Mouse (Mus musculus): ENCODE measurements around the gene Tuba3b. TPM values are rescaled to one million over a fixed set of nuclear protein-coding genes. Genes with fewer than 3 reads are reported as not detected.

Tuba3b gene
- total RNA-seq (2021), result not detected
- long read RNA-seq, experiment 1, result 0 reads
- long read RNA-seq, experiment 2, result 0 reads

DNA sequence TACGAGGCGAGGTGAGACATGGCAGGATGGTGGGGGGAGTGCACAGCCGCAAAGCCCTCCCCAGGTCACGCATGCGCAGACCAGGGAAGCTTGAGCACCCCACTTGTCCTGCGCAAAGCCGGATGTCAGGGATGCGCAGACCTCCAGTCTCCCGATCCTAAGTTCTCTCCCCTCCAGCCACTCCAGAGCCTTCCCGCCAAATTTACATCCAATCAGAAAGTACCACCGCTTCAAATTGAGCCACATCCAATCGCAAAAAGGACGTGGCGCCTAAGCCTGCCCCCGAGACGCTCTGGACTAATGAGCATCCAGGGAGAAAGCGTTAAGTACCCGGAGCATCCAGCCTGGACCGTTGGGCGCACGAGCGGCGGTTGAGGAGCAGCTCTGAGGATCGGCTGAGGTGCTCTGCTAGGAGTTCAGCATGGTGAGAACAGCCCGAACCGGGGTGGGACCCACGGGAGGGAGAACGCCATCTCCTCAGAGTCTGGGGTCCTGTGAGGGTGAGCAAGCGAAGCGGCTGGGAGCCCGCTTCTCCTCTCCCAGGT lies at the start of gene Tuba3b:
Gene Tuba3b, plus strand, starts transcription at position 92 of the 545 bp plus-strand sequence.
- Histone ChIP-seq H3K4me3 (no peak within 1 kb of the TSS), H3K27ac (peak within 1 kb of the TSS; percentile 31)
- intact Hi-C loops (cut with DNase I), result no loop called here
- TF ChIP-seq CTCF (IDR thresholded peaks at IDR 0.05), result no peak
- DNase-seq, result no peak

GRCm38 (mm10) chr6:145567296-145567695 lies 48.3 kb upstream of the Tuba3b start:
- no peak for TF ChIP-seq CTCF (IDR thresholded peaks at IDR 0.05)
- no peak for DNase-seq
- no peak overlapping the region for H3K27ac ChIP-seq
- intact Hi-C loops (cut with DNase I), result no loop called here
- H3K4me3 ChIP-seq, result no peak overlapping the region

- no peak for DNase-seq
- Histone ChIP-seq H3K27ac (no peak overlapping the region), H3K4me3 (no peak overlapping the region)
- no peak for TF ChIP-seq CTCF (IDR thresholded peaks at IDR 0.05)
- intact Hi-C loops (cut with DNase I), result no loop called here
These were observed 47.7 kb upstream of the Tuba3b start for GRCm38 (mm10) chr6:145567832-145568231.

DNA sequence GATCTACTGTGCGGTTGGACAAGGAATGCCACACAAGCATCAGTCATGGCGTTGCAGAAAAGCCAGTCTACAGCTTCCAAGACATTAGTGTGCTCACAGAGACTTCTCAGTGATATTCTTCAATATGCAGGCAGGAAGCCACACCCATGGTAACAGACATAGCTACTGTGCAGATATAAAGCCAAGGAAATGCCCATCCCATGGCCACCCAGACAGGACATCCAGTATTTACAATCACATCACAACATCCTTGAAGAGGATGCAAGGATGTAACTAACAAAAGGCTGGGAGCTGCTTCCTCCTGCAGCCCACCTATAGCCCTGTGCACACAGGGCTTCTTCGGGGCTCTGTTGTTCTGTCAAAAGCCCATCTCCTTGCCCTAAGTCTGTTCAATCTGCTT lies 46.9 kb upstream of the Tuba3b start:
- intact Hi-C loops (cut with DNase I), result no loop called here
- H3K27ac ChIP-seq, result no peak overlapping the region
- no peak for DNase-seq
- no peak for TF ChIP-seq CTCF (IDR thresholded peaks at IDR 0.05)
- H3K4me3 ChIP-seq, result no peak overlapping the region

DNA sequence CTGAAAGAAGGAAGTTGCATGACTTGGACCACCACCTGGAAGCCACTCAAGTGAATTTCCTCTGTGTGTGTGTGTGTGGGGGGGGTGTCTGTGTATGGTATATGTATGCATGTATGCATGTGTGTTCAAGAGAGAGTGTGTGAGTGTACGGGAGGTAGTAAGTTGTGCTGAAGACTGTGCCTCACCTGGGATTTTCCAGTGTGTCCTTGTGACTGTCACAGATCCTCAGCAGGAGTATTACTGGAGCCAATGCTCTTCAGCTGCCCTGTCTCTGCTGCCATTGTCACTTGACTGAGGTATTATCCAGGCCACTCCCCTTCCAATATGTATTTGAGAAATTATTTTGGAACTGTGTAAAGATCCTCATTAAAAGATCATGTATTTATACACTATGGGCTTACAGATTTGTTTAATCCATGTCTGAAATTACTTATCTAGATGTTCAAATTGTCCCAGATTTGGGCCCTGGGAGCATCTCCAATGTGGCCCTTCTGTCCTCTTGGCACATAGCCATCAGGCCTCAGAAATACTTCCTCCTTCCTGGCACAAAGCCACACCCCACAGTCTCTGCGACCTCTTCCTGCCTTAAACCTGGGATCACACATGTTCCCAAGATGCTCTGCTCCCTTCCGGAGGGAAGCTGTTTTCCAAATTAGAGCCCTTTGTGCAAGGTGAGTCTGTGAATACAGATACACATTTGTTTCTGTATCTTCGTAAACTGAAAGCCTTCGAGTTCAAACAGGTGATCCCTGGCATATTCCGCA lies 42.1 kb upstream of the Tuba3b start:
- TF ChIP-seq CTCF (IDR thresholded peaks at IDR 0.05), result no peak
- no peak for DNase-seq
- Histone ChIP-seq H3K27ac (no peak overlapping the region), H3K4me3 (no peak overlapping the region)
- intact Hi-C loops (cut with DNase I), result no loop called here

- DNase-seq, result no peak
- intact Hi-C loops (cut with DNase I), result no loop called here
- no peak overlapping the region for H3K4me3 ChIP-seq
- H3K27ac ChIP-seq, result no peak overlapping the region
- no peak for TF ChIP-seq CTCF (IDR thresholded peaks at IDR 0.05)
These were observed 38.8 kb upstream of the Tuba3b start for GRCm38 (mm10) chr6:145576762-145577161.

- no peak for TF ChIP-seq CTCF (IDR thresholded peaks at IDR 0.05)
- intact Hi-C loops (cut with DNase I), result no loop called here
- Histone ChIP-seq H3K27ac (no peak overlapping the region), H3K4me3 (no peak overlapping the region)
- no peak for DNase-seq
These were observed 36.9 kb upstream of the Tuba3b start for GRCm38 (mm10) chr6:145578457-145579185.

DNA sequence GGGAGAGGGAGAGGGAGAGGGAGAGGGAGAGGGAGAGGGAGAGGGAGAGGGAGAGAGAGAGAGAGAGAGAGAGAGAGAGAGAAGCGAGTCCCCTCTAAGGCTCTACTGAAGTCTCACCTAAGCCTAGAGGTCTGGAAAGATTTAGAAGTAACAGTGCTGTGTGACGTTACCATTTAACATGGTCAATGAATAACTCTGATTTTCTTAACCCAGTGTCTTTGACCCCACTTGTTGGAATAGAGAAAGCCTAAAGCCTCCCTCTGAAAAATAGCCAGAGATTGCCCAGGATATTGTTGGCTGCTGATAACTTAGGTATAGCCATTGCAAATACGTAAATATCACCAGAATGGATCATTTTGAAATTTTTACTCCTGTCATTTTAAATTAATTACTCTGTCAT lies 35.8 kb upstream of the Tuba3b start:
- Histone ChIP-seq H3K4me3 (no peak overlapping the region), H3K27ac (no peak overlapping the region)
- no peak for DNase-seq
- intact Hi-C loops (cut with DNase I), result no loop called here
- no peak for TF ChIP-seq CTCF (IDR thresholded peaks at IDR 0.05)

GRCm38 (mm10) chr6:145581366-145582170 lies 34.0 kb upstream of the Tuba3b start:
- no peak overlapping the region for H3K4me3 ChIP-seq
- TF ChIP-seq CTCF (IDR thresholded peaks at IDR 0.05), result no peak
- intact Hi-C loops (cut with DNase I), result no loop called here
- DNase-seq, result no peak
- H3K27ac ChIP-seq, result no peak overlapping the region

DNA sequence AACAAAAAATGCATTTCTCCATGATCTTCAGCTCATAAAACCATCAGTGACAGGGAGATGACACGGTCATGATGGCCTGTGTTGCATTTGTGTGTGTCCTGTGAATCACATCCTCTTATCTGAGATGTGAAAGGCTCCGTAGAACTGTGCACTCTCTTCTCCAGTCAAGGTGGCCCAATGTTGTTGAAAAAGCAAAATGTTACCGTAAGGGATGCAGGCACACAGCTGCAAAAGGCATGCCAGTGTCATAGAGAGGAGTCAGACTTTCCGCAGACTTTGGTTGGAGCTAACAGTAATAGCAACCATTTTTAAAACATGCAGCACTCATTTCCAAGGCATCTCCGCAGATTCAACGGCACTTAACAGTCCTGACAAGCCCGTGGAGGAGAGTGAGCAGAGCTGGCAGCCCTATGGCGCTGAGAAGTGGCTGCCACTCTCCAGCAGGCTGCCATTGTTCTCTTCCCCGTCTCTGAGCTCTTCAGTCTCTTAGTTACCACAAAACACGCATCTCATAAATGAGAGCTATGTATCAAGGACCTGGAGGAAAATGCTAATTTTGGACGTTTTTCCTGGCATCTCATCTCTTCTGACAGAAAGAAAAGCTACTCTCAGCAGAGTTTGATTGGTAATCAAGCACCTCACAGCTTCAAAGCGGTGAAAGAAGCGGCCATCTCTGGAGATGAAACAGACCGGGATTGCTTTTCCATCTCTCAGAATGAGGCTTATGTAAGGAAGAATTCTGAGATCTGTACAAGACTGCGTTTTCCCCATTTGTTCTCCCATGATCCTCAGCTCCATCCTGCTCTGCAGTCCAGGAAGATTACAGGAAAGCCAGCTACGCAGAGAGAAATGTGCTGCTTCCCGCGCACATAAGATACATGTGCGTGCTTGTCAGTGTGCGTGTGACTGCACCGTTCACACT lies 30.2 kb upstream of the Tuba3b start:
- TF ChIP-seq CTCF (IDR thresholded peaks at IDR 0.05), result no peak
- no peak for DNase-seq
- no peak overlapping the region for H3K4me3 ChIP-seq
- intact Hi-C loops (cut with DNase I), result no loop called here
- no peak overlapping the region for H3K27ac ChIP-seq

DNA sequence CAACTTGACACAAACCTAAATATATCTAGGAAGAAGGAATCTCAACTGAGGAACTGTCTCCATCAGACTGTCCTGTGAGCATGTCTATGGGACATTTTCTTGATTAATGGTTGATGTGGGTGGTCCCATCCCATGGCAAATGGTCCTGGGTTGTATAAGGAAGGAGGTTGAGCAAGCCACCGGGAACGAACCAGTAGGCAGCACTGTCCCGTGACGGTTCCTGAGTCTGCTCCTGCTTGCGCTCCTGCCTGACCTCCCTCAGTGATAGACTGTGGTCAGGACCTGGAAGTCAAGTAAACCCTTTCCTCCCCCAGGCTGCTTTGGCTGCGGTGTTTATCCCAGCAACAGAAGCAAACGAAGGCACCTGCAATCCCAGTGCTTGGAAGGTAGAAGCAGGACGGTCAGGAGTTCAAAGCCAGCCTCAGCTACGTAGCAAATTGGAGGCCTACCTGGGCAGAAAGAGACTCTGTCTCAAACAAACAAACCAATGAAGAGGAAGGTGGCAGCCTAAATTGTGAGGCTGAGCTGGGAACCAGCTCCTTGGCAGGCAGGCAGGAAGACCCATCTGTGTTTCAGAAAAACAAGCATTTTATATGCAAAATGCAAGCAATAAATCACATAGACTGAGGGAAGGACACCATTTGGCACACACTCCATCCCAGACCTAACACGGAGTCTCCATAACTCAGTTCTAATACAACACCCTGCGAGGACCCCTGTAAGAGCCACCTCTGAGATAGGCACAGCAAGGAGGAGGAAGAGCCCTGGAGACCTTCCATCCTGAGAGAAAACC lies 24.9 kb upstream of the Tuba3b start:
- no peak overlapping the region for H3K27ac ChIP-seq
- H3K4me3 ChIP-seq, result no peak overlapping the region
- TF ChIP-seq CTCF (IDR thresholded peaks at IDR 0.05), result no peak
- no peak for DNase-seq
- intact Hi-C loops (cut with DNase I), result no loop called here
